Mouse (Mus musculus): Measurements from ENCODE around the gene 1700123O20Rik.

GRCm38 (mm10) chr14:54728823-54729653 is 43.0 kb downstream of the 1700123O20Rik start:
- no peak for TF ChIP-seq GATA1 (IDR thresholded peaks at IDR 0.05; ENCODE audit: borderline replicate concordance, low read length)
- no peak for TF ChIP-seq CTCF (IDR thresholded peaks at IDR 0.05; ENCODE audit: low read depth, low read length)
- TF ChIP-seq POLR2AphosphoS5 (IDR thresholded peaks at IDR 0.05; ENCODE audit: insufficient replicate concordance, low read depth, low read length), result no peak
- no peak for TF ChIP-seq GATA2 (IDR thresholded peaks at IDR 0.05; ENCODE audit: borderline replicate concordance, low read depth, low read length)
